Mouse (Mus musculus) brown adipose tissue, adult 24 weeks (tissue): ENCODE measurements around the gene Nod1. TPM values are rescaled to one million over a fixed set of nuclear protein-coding genes. Genes with fewer than 3 reads are reported as not detected.

Experiments
- H3K27ac ChIP-seq: fragments of 200-500 bp; replicated peaks from 2 replicates; pipeline ENCODE4 v1.5.1; 2012; ENCODE audit warnings: low read depth, mild to moderate bottlenecking, low read length
- H3K4me1 ChIP-seq: fragments of 200-500 bp; 2 replicates; pipeline ENCODE4 v1.6.1; 2012; ENCODE audit warnings: low read length, mixed read lengths; ENCODE audit not compliant: control insufficient read depth, insufficient read depth, insufficient read length
- H3K4me3 ChIP-seq: fragments of 200-500 bp; 2 replicates; pipeline ENCODE4 v1.5.1; 2012; ENCODE audit warnings: low read depth, mild to moderate bottlenecking, low read length, moderate library complexity; ENCODE audit not compliant: insufficient read depth
- polyA plus RNA-seq: library from polyadenylated mRNA; stranded (reverse); fragments of >200 nt; gene quantifications from 2 replicates; pipeline ENCODE4 v1.2.4, GENCODE M21; 2012; ENCODE audit not compliant: missing spikeins, insufficient read depth, insufficient read length

Gene Nod1
- polyA plus RNA-seq = 6.7 and 7.0 TPM in 2 replicates

GRCm38 (mm10) chr6:54972111-54972928, at the start of gene Nod1:
Gene Nod1 (minus strand): TSS chr6:54972612.
- Histone ChIP-seq H3K4me3 (peak within 1 kb of the TSS; percentile 69), H3K4me1 (peaks cover 12% of the 10 kb centered on the region), H3K27ac (peak within 1 kb of the TSS; percentile 90)

GRCm38 (mm10) chr6:55021806-55022205, 49.4 kb upstream of the Nod1 start:
- H3K27ac ChIP-seq = no peak overlapping the region

GRCm38 (mm10) chr6:55018417-55018816, 46.0 kb upstream of the Nod1 start:
- no peak overlapping the region for H3K4me3 ChIP-seq
- no peaks in the 10 kb centered on the region for H3K4me1 ChIP-seq
- no peak overlapping the region for H3K27ac ChIP-seq

More at GRCm38 (mm10) chr6:55021806-55022205, 49.4 kb upstream of the Nod1 start:
- Histone ChIP-seq H3K4me1 (no peaks in the 10 kb centered on the region), H3K4me3 (no peak overlapping the region)

- no peaks in the 10 kb centered on the region for H3K4me1 ChIP-seq
- no peak overlapping the region for H3K4me3 ChIP-seq
- no peak overlapping the region for H3K27ac ChIP-seq
These were observed 44.5 kb upstream of the Nod1 start for GRCm38 (mm10) chr6:55016710-55017583.

GRCm38 (mm10) chr6:55016236-55016635, 43.8 kb upstream of the Nod1 start:
- Histone ChIP-seq H3K27ac (no peak overlapping the region), H3K4me1 (no peaks in the 10 kb centered on the region), H3K4me3 (no peak overlapping the region)

- Histone ChIP-seq H3K27ac (no peak overlapping the region), H3K4me3 (no peak overlapping the region), H3K4me1 (no peaks in the 10 kb centered on the region)
These were observed 41.8 kb upstream of the Nod1 start for GRCm38 (mm10) chr6:55014184-55014583.

- H3K27ac ChIP-seq = no peak overlapping the region
- H3K4me3 ChIP-seq = no peak overlapping the region
- no peaks in the 10 kb centered on the region for H3K4me1 ChIP-seq
These were observed 40.1 kb upstream of the Nod1 start for GRCm38 (mm10) chr6:55012516-55012915.

GRCm38 (mm10) chr6:55010330-55011091, 38.1 kb upstream of the Nod1 start:
- Histone ChIP-seq H3K4me3 (no peak overlapping the region), H3K27ac (no peak overlapping the region), H3K4me1 (no peaks in the 10 kb centered on the region)

GRCm38 (mm10) chr6:55009391-55010230, 37.2 kb upstream of the Nod1 start:
- Histone ChIP-seq H3K4me3 (no peak overlapping the region), H3K4me1 (no peaks in the 10 kb centered on the region), H3K27ac (no peak overlapping the region)

GRCm38 (mm10) chr6:55008401-55008800, 36.0 kb upstream of the Nod1 start:
- no peak overlapping the region for H3K27ac ChIP-seq
- no peak overlapping the region for H3K4me3 ChIP-seq
- no peaks in the 10 kb centered on the region for H3K4me1 ChIP-seq

- Histone ChIP-seq H3K27ac (peak overlapping the region; percentile 77), H3K4me1 (no peaks in the 10 kb centered on the region)
These were observed 31.1 kb upstream of the Nod1 start for GRCm38 (mm10) chr6:55003559-55003958.

GRCm38 (mm10) chr6:55002438-55002837, 30.0 kb upstream of the Nod1 start:
- Histone ChIP-seq H3K4me1 (no peaks in the 10 kb centered on the region), H3K4me3 (no peak overlapping the region), H3K27ac (no peak overlapping the region)

More at GRCm38 (mm10) chr6:55003559-55003958, 31.1 kb upstream of the Nod1 start:
- no peak overlapping the region for H3K4me3 ChIP-seq

GRCm38 (mm10) chr6:55001320-55001719, 28.9 kb upstream of the Nod1 start:
- H3K4me1 ChIP-seq = no peaks in the 10 kb centered on the region

GRCm38 (mm10) chr6:54997726-54998125, 25.3 kb upstream of the Nod1 start:
- Histone ChIP-seq H3K4me1 (no peaks in the 10 kb centered on the region), H3K27ac (no peak overlapping the region), H3K4me3 (no peak overlapping the region)

More at GRCm38 (mm10) chr6:55001320-55001719, 28.9 kb upstream of the Nod1 start:
- Histone ChIP-seq H3K4me3 (no peak overlapping the region), H3K27ac (no peak overlapping the region)
